Mouse (Mus musculus) erythroblast, adult 5-6 weeks (primary cell): Measurements from ENCODE around the gene Hoxd10. TPM values are rescaled to one million over a fixed set of nuclear protein-coding genes. Genes with fewer than 3 reads are reported as not detected.

ENCODE experiments used
- ATAC-seq: replicated peaks from 2 replicates; pipeline ENCODE4 v1.8.0; 2016; ENCODE audit warnings: moderate number of reproducible peaks, mild to moderate bottlenecking, moderate TSS enrichment, inconsistent platforms; ENCODE audit not compliant: poor library complexity, low FRiP score, severe bottlenecking
- total RNA-seq, 2 experiments: library from RNA; stranded (forward) in 1 of 2; stranded (reverse) in 1 of 2; fragments of 150-400 nt in 1 of 2; fragments of 200-764, 138-1000 nt in 1 of 2; gene quantifications; 2 replicates each; pipeline versions ENCODE4 v1.2.3 to v1.2.4; 2015 to 2017; ENCODE audit warnings: low replicate concordance in 2 of 2

The Hoxd10 gene
- total RNA-seq, 2 experiments from 2014 or later: not detected

DNA sequence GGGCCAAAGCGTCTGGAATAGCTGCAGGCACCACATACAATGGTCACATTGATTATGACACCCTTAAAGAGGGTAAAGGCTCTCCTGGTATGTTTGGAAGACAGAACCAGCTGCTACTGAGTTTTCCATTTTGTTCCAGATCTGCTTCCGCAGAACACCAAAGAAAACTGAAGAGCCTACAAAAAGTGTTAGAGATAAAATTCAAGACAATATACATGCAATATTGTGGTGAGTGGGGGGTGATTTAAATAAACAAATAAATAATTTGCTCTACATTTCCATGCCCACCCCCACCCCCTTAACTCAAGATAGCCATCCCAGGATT, 47.7 kb downstream of the Hoxd10 start:
- ATAC-seq: no peak

DNA sequence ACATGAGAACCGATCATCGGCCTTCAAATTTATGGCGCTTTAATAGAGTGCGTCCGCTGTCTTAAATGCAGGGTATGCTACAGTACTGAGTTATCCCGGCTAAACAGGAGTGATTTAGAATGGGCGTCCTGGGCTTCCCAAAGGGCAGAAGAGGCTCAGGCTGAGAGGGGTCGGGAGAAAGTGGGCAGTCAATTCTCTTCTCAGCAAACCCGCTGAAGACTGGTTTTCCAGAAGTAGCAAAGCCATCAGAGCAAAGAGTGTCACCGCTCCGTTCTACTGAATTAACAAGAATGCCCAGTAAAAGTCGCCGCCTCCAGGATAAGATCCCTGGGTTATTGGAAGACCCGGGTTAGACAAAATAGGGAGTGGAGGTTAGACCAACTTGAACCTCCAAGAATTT, 48.1 kb downstream of the Hoxd10 start:
- ATAC-seq: no peak

DNA sequence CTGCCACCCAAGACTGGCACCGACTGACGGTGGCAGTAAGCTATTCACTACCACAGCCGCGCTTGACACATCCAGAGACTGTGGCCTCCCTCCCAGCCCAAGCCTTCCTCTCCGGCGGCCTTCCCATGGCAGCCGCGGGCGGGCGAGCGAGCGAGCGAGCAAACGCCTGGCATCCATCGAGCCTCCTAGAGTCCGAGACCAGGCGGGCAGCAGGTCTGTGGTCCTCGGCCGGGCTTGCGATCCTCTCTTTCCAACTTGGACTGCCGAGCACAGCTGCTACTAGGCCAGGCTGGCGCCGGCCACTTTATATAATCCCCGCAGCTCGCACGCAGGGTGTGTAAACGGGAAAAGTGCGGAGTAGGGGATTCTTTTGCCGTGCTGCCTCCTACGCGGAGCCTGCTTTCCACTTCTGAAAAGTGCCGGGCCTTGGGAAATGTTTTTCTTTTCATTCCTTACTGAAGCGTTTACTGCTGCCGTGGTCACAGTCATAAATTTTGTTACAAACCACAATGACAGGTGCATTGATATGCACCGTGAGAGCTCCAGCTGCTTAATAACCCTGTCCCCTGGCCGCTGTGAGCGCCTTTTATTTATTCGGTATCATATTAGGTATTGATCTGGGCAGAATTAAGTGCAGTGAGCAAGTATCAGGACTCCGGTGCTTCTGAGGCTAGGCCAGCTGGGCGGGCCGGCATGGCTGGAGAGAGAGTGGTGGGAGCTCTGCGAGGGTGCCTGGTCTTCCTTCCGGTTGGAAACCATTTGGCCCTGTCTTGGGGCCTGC, 48.8 kb downstream of the Hoxd10 start:
- ATAC-seq: no peak

DNA sequence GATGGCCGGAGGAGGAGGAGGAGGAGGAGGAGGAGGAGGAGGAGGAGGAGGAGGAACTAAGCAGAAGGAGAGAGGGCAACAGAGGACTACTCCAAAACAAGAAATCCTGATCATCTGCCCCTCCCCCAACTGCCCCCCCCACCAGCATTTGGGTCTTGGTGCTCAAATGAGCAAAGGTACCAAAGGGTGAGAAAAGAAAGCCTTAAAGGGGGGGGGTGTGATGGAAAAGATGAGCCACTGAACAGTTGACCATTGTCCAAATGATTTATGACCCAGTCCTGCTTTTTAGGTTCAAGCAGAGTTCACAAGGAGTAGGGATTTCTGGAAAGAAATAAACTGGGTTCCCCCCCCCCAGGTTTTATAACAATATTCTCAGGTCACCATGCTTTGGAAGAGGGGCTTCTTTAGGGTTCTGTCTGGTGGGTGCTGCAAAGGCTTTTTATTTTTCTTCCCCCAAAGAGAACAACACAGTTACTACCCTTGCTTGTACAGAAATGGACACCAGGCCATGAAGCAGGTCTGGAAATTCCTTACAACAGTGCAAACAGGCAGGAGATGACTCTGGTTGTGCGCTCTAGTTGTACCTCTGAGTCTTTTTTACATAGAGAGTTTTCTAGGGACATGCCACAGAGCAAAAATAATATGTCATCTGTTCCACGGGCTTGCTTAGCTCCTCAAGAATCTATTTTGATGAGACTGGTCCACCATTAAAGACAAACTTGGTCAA, 49.7 kb downstream of the Hoxd10 start:
- no peak for ATAC-seq

DNA sequence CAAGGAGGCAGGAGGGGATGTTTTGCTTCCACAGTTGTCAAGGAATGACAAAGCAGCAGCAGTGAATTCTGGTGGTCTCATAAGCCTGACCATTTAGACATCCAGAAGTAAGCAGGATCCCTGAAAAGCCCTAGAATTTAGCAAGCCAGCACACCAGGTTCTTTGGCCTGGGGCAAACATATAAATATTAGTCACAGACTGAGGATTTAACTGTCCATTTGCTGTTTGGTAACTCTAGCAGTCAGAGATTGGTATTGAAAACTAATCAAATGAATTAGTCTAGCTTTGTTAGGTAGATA, 50.2 kb downstream of the Hoxd10 start:
- no peak for ATAC-seq

Other genes starting within 250 kb of the Hoxd10 start
- 14.0 and 29.4 TPM in 2 replicates for gene Lnpk, start 112.5 kb upstream of the Hoxd10 start, total RNA-seq (2015; ENCODE audit: low replicate concordance)
- gene Lnpk, start 112.5 kb upstream of the Hoxd10 start, total RNA-seq (2017; ENCODE audit: low replicate concordance): 31.1 and 45.9 TPM in 2 replicates
- gene Evx2, start 32.4 kb upstream of the Hoxd10 start, total RNA-seq (2015; ENCODE audit: low replicate concordance): not detected in 2 replicates
- gene Evx2, start 32.4 kb upstream of the Hoxd10 start, total RNA-seq (2017; ENCODE audit: low replicate concordance): not detected in 2 replicates
- gene Hoxd13, start 23.6 kb upstream of the Hoxd10 start, total RNA-seq (2015; ENCODE audit: low replicate concordance): not detected in 2 replicates
- gene Hoxd13, start 23.6 kb upstream of the Hoxd10 start, total RNA-seq (2017; ENCODE audit: low replicate concordance): not detected in 2 replicates
- gene Hoxd12, start 16.9 kb upstream of the Hoxd10 start, total RNA-seq (2015; ENCODE audit: low replicate concordance): not detected in 2 replicates
- gene Hoxd12, start 16.9 kb upstream of the Hoxd10 start, total RNA-seq (2017; ENCODE audit: low replicate concordance): not detected in 2 replicates
- not detected in 2 replicates for gene Hoxd11, start 12.4 kb upstream of the Hoxd10 start, total RNA-seq (2015; ENCODE audit: low replicate concordance)
- not detected in 2 replicates for gene Hoxd11, start 12.4 kb upstream of the Hoxd10 start, total RNA-seq (2017; ENCODE audit: low replicate concordance)
- gene Hoxd9, start 5.8 kb downstream of the Hoxd10 start, total RNA-seq (2015; ENCODE audit: low replicate concordance): not detected in 2 replicates
- gene Hoxd9, start 5.8 kb downstream of the Hoxd10 start, total RNA-seq (2017; ENCODE audit: low replicate concordance): not detected in 2 replicates
- not detected in 2 replicates for gene Hoxd8, start 12.7 kb downstream of the Hoxd10 start, total RNA-seq (2015; ENCODE audit: low replicate concordance)
- gene Hoxd8, start 12.7 kb downstream of the Hoxd10 start, total RNA-seq (2017; ENCODE audit: low replicate concordance): not detected in 2 replicates
- not detected in 2 replicates for gene Hoxd3, start 20.0 kb downstream of the Hoxd10 start, total RNA-seq (2015; ENCODE audit: low replicate concordance)
- not detected in 2 replicates for gene Hoxd3, start 20.0 kb downstream of the Hoxd10 start, total RNA-seq (2017; ENCODE audit: low replicate concordance)
- not detected in 2 replicates for gene Hoxd4, start 20.0 kb downstream of the Hoxd10 start, total RNA-seq (2015; ENCODE audit: low replicate concordance)
- not detected in 2 replicates for gene Hoxd4, start 20.0 kb downstream of the Hoxd10 start, total RNA-seq (2017; ENCODE audit: low replicate concordance)
- gene Gm28230, start 34.8 kb downstream of the Hoxd10 start, total RNA-seq (2015; ENCODE audit: low replicate concordance): not detected in 2 replicates
- not detected in 2 replicates for gene Gm28230, start 34.8 kb downstream of the Hoxd10 start, total RNA-seq (2017; ENCODE audit: low replicate concordance)
- gene Hoxd1, start 71.1 kb downstream of the Hoxd10 start, total RNA-seq (2015; ENCODE audit: low replicate concordance): not detected in 2 replicates
- gene Hoxd1, start 71.1 kb downstream of the Hoxd10 start, total RNA-seq (2017; ENCODE audit: low replicate concordance): not detected in 2 replicates
- 25.9 and 36.7 TPM in 2 replicates for gene Mtx2, start 133.9 kb downstream of the Hoxd10 start, total RNA-seq (2015; ENCODE audit: low replicate concordance)
- gene Mtx2, start 133.9 kb downstream of the Hoxd10 start, total RNA-seq (2017; ENCODE audit: low replicate concordance): 4.6 and 7.7 TPM in 2 replicates